Mouse (Mus musculus) ES-Bruce4 (cell line): ENCODE results near the gene Mov10. TPM values are rescaled to one million over a fixed set of nuclear protein-coding genes. Genes with fewer than 3 reads are reported as not detected.
A peak's percentile ranks its signal among the peaks of the same experiment; 100 is the strongest.

Experiments used
- H3K27ac ChIP-seq: 2 replicates; pipeline ENCODE4 v1.5.1; 2012; ENCODE audit warnings: low read length, inconsistent platforms; ENCODE audit not compliant: insufficient read depth
- H3K27me3 ChIP-seq: 2 replicates; pipeline ENCODE4 v1.6.1; 2012; ENCODE audit warnings: mild to moderate bottlenecking, low read length, inconsistent platforms; ENCODE audit not compliant: control insufficient read depth, poor library complexity, insufficient read depth, severe bottlenecking
- H3K36me3 ChIP-seq: 2 replicates; pipeline ENCODE4 v1.6.1; 2012; ENCODE audit warnings: inconsistent platforms, mild to moderate bottlenecking, low read length, moderate library complexity; ENCODE audit not compliant: control insufficient read depth, poor library complexity, insufficient read depth, severe bottlenecking
- H3K4me1 ChIP-seq: one replicate; pipeline ENCODE4 v1.8.1; 2011; ENCODE audit warnings: low read length; ENCODE audit not compliant: control insufficient read depth, insufficient read depth
- H3K4me3 ChIP-seq: 2 replicates; pipeline ENCODE4 v1.5.1; 2011; ENCODE audit warnings: low read depth, mild to moderate bottlenecking, low read length
- H3K9ac ChIP-seq: 2 replicates; pipeline ENCODE4 v1.6.1; 2012; ENCODE audit warnings: low read depth, mild to moderate bottlenecking, inconsistent platforms; ENCODE audit not compliant: poor library complexity, severe bottlenecking
- H3K9me3 ChIP-seq: replicated peaks from 2 replicates; pipeline ENCODE4 v1.6.1; 2012; ENCODE audit warnings: mild to moderate bottlenecking, low read length, inconsistent platforms; ENCODE audit not compliant: control insufficient read depth, poor library complexity, insufficient read depth, severe bottlenecking
- CTCF ChIP-seq: IDR thresholded peaks from one replicate; pipeline ENCODE4 v1.8.1; 2011; ENCODE audit warnings: low read depth, low read length
- EP300 ChIP-seq: IDR thresholded peaks from 2 replicates; pipeline ENCODE4 v1.6.1; 2011; ENCODE audit warnings: low read depth, low read length; ENCODE audit not compliant: insufficient read depth
- POLR2A ChIP-seq: IDR thresholded peaks from one replicate; pipeline ENCODE4 v1.8.1; 2011; ENCODE audit warnings: low read length; ENCODE audit not compliant: insufficient read depth
- polyA plus RNA-seq: library from polyadenylated mRNA; stranded (reverse); fragments of >200 nt; gene quantifications from 2 replicates; pipeline ENCODE4 v1.2.4, GENCODE M21; 2011; ENCODE audit warnings: low read depth; ENCODE audit not compliant: missing spikeins, insufficient read depth, insufficient read length

Gene Mov10
- polyA plus RNA-seq, 1 experiment: 79.9 TPM

GRCm38 (mm10) chr3:104800681-104801080 is 17.7 kb downstream of the Mov10 start:
- TF ChIP-seq POLR2A (no peak), CTCF (no peak), EP300 (no peak)
- Histone ChIP-seq H3K27ac (no peak overlapping the region), H3K27me3 (no peaks in the 10 kb centered on the region), H3K36me3 (peaks cover 35% of the 10 kb centered on the region), H3K4me1 (peaks cover 4% of the 10 kb centered on the region), H3K9me3 (no peaks in the 10 kb centered on the region), H3K9ac (no peak overlapping the region), H3K4me3 (no peak overlapping the region)

DNA sequence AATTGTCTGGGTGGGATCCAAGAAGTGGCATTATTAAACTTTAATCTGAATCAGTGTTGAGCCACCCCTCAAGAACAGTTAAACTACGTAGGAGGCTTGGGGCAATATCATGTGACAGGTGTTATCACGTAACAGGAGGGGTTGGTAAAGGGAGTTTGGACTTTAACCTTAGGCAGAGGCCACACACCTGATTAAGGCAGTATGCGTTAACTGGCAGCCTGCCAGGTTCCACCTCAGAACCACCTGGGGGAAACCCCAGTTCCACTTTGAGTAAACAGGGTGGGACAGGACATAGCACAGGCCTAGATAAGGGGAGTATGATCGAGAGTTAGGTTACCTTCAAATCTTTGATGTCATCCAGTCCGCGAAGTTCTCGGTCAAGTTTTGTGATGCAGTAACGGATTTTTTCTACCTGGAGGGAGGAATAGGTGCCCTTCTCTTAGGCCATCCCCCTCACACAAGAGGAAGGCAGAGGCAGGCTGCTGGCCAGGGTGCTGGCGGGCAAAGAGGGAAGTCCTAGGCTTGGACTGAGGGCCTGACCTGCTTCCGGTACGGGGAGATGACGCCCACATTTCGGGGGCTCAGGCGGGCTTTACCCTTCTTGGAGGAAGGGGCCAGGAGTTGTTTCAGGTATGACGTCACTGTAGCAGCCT is 21.8 kb downstream of the Mov10 start:
- Histone ChIP-seq H3K27ac (no peak overlapping the region), H3K27me3 (no peaks in the 10 kb centered on the region), H3K36me3 (peaks cover 22% of the 10 kb centered on the region), H3K9me3 (no peaks in the 10 kb centered on the region), H3K4me1 (peaks cover 13% of the 10 kb centered on the region), H3K9ac (no peak overlapping the region), H3K4me3 (no peak overlapping the region)
- TF ChIP-seq EP300: no peak
- TF ChIP-seq POLR2A: no peak
- no peak for TF ChIP-seq CTCF

GRCm38 (mm10) chr3:104795661-104796340 is 22.6 kb downstream of the Mov10 start:
- no peak for TF ChIP-seq POLR2A
- TF ChIP-seq CTCF: no peak
- no peak for TF ChIP-seq EP300
- Histone ChIP-seq H3K4me1 (peaks cover 16% of the 10 kb centered on the region), H3K27me3 (no peaks in the 10 kb centered on the region), H3K9me3 (no peaks in the 10 kb centered on the region), H3K9ac (no peak overlapping the region), H3K27ac (peak overlapping the region; percentile 84), H3K4me3 (no peak overlapping the region), H3K36me3 (peaks cover 17% of the 10 kb centered on the region)

DNA sequence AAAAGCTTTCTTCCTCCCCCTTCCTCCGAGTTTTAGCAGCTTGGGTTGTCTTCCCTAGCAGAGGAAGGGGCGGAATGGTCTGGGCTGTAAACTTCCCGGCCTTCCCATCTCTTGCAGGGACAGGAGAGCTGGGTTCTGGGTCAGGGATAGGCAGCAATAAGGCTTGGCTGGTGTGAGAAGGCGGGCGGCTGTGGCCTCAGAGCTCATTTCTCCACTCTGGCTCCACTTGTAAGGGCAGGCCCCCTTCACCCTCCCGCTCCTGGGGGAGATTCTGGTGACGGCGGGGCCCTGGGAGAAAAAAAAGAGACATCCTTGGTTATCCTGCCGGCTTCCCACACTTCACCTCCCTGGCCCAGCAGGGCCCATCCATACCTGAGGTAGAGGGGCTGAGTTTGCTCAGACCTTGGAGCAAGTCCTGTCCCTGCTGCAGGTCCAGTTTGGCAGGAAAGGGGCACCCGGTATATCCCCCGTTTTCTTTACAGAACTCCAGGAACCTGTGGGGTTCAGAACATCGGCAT is 23.4 kb downstream of the Mov10 start:
- Histone ChIP-seq H3K4me1 (peaks cover 19% of the 10 kb centered on the region), H3K27ac (peak overlapping the region; percentile 84), H3K9ac (peak overlapping the region; percentile 36; the same call in 1 of the 2 replicates), H3K4me3 (no peak overlapping the region), H3K36me3 (peaks cover 12% of the 10 kb centered on the region; the same call in 1 of the 2 replicates), H3K9me3 (no peaks in the 10 kb centered on the region), H3K27me3 (no peaks in the 10 kb centered on the region)
- TF ChIP-seq CTCF (no peak), EP300 (no peak), POLR2A (no peak)

DNA sequence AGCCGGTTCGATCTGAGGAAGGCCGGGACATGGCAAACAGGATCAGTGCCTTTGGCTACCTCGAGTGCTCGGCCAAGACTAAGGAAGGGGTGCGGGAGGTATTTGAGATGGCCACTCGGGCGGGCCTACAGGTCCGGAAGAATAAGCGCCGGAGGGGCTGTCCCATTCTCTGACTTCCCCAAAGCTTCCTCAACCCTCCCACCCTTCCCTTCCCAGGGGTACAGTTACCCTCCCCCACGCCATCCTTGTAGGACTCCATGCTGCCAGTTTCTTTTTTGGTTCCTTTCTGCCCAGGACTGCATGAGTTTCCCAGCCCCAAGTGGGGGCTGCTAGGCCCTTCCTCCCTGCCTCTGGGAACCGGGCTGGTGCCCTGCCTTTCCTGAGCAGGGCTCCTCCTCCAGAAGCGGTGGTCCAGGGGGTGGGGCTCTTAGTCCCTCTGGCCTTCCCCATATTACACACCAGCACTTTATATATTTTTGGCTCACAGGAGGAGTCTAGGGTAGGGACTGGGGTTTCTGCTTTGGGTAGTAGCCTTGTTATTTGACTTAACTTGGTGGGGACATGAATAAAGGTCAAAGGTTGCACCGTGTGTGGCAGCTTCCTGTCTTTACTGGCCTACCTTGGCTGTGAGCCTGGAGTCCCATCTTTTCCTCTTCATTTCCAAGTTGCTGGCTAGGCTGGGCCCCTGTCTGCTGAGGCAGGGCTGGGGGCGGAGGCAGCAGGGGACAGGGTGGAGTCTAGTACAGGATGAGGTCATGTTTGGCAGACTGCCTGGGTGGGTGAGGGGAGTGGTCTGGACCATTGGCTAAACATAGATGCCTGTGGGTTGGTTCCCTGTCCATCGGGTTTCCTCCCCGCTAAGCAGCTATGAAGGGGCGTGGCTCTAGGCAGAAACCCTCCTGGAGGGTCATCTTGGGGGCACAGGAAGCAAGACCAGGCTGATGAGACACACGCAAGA is 24.2 kb downstream of the Mov10 start:
- Histone ChIP-seq H3K9ac (no peak overlapping the region), H3K27ac (peak overlapping the region; percentile 84), H3K4me3 (no peak overlapping the region), H3K9me3 (no peaks in the 10 kb centered on the region), H3K36me3 (peaks cover 9% of the 10 kb centered on the region; the same call in 1 of the 2 replicates), H3K4me1 (peaks cover 19% of the 10 kb centered on the region), H3K27me3 (no peaks in the 10 kb centered on the region)
- TF ChIP-seq EP300 (0 out of 2 replicates have a peak, but pooled peaks have one; percentile 31), POLR2A (no peak)
